Mouse (Mus musculus): ENCODE data around the gene Ntsr2. TPM values are rescaled to one million over a fixed set of nuclear protein-coding genes. Genes with fewer than 3 reads are reported as not detected.
A peak's percentile ranks its signal among the peaks of the same experiment; 100 is the strongest.

Ntsr2 gene
- polyA plus RNA-seq, 1 experiment: not detected

DNA sequence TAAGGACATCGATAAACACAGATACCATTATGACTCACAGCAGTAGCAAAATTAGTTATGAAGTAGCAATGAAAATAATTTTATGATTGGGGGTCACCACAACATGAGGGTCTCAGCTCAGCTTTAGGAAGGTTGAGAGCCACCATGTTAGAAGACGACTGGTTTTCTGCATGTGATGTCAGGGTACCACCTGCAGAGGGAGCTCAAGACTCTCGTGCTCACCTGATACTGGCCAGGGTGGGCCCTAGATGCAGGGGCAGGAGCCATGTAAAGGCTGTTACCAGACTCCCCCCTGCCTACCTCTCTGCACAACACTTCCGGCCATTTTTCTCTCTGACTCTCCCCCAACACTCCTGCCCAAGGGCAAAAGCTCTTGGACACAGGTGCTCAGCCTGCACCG is 11.2 kb upstream of the Ntsr2 start:
- Histone ChIP-seq H3K27ac (ENCODE audit: control insufficient read depth, insufficient read depth, low read depth, low read length, poor library complexity) (no peak overlapping the region), H3K4me1 (ENCODE audit: control insufficient read depth, insufficient read depth, low read length) (no peaks in the 10 kb centered on the region), H3K4me3 (replicated peaks; ENCODE audit: control insufficient read depth, low read depth, low read length) (no peak overlapping the region)
- peak; percentile 36 for TF ChIP-seq CTCF (IDR thresholded peaks at IDR 0.05; ENCODE audit: control insufficient read depth, insufficient read depth, low read length)
- TF ChIP-seq POLR2A (IDR thresholded peaks at IDR 0.05; ENCODE audit: borderline replicate concordance, control insufficient read depth, low read depth, low read length): no peak
- WGBS: 60% methylated on average over 5 of the region's 5 CpGs

DNA sequence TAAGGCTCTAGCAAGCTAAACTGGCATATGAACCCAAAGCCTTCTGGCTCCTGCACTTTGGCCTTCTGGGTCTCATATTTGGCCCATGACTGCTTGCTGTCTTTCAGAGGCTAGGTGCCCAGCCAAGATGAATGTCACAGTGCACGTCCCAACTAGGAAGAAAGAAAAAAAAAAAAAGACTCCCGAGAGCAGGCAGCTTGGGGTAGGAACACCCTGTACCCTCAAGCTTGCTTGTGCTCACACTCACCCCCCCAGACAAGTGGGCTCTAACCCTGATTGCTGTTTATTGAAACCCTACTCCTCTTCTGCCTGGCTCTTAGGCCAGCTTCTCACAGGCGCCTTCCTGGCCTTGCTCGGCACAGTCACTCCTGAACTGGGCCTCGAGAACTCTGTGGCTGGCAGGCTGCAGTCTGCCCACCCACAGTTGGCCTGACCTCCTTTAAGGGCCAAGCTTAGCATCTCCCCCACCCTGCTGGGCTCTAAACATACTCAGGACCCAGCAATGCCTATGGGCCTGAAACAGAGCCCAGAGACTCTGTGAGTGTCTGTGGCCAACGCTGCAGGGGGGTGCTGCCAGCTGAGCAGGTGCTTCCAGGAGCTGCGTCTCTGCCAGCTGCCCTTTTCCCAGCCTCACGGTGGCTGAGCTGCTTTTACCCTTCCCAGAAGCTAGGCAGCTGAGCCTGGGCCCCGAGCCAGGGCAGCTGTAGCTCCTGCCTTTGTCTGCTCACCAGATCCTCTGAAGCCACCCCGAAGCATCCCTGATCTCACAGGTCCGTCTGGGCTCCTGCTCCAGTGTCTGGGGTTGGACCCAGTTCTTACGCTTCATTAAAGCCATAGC is 9.5 kb upstream of the Ntsr2 start:
- no peak overlapping the region for H3K4me3 ChIP-seq (replicated peaks; ENCODE audit: control insufficient read depth, low read depth, low read length)

DNA sequence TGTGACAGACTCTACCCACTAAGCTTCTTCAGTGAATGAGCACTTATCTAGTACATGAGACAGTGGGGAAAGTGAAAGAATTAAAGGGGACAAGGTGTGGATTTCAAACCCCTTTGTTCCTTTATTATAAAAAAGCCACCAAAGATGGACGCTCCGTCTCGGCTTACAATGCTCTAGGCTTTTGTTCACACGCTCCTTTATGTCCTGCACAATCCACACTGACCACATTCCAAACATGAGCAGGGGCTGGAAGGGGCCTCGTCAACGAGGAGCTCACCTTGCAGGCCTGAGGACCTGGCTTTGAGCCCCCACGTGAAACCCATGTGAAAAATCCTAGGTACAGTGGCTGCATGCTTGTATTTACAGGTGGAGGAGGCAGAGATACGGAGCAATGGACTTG is 8.5 kb upstream of the Ntsr2 start:
- Histone ChIP-seq H3K4me1 (ENCODE audit: control insufficient read depth, insufficient read depth, low read length) (no peaks in the 10 kb centered on the region), H3K27ac (ENCODE audit: control insufficient read depth, insufficient read depth, low read depth, low read length, poor library complexity) (no peak overlapping the region), H3K4me3 (replicated peaks; ENCODE audit: control insufficient read depth, low read depth, low read length) (no peak overlapping the region)
- no peak for TF ChIP-seq POLR2A (IDR thresholded peaks at IDR 0.05; ENCODE audit: borderline replicate concordance, control insufficient read depth, low read depth, low read length)
- TF ChIP-seq CTCF (IDR thresholded peaks at IDR 0.05; ENCODE audit: control insufficient read depth, insufficient read depth, low read length): no peak
- 71% methylated on average over 8 of the region's 8 CpGs for WGBS

More for the DNA sequence above, 9.5 kb upstream of the Ntsr2 start:
- TF ChIP-seq POLR2A (IDR thresholded peaks at IDR 0.05; ENCODE audit: borderline replicate concordance, control insufficient read depth, low read depth, low read length) (no peak), CTCF (IDR thresholded peaks at IDR 0.05; ENCODE audit: control insufficient read depth, insufficient read depth, low read length) (no peak)
- WGBS: 66% methylated on average over 12 of the region's 12 CpGs
- Histone ChIP-seq H3K4me1 (ENCODE audit: control insufficient read depth, insufficient read depth, low read length) (no peaks in the 10 kb centered on the region), H3K27ac (ENCODE audit: control insufficient read depth, insufficient read depth, low read depth, low read length, poor library complexity) (no peak overlapping the region)

DNA sequence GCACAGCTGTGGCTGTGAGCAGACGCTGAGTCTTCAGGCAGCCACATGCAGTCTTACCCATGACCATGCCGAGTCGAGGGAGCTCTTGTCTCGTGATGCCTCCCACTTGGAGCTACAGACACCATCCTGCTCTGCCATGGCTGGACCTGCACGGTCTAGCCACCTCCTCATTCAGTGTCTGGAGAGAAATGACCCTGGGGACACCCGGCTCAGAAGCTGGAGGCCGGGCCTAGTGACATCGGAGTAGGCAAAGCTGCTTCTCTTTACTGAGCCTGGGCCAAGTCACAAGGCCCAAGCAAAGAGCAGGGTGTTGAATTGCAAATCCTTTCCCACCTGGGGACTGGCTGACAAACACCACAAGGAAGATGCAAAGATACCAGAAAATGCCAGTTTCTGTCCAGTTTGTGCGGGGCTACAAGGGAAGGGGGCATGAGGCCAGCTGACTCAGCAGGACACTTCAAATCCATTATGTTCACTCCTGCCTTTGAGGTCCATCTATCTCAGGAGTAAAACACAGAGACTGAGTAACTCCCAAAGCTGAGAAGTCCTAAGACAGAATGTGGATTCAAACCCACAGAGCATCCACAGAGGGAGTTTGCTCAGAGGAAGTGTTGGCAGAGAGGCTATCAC is 6.3 kb upstream of the Ntsr2 start:
- no peak for TF ChIP-seq CTCF (IDR thresholded peaks at IDR 0.05; ENCODE audit: control insufficient read depth, insufficient read depth, low read length)
- Histone ChIP-seq H3K27ac (ENCODE audit: control insufficient read depth, insufficient read depth, low read depth, low read length, poor library complexity) (no peak overlapping the region), H3K4me1 (ENCODE audit: control insufficient read depth, insufficient read depth, low read length) (no peaks in the 10 kb centered on the region), H3K4me3 (replicated peaks; ENCODE audit: control insufficient read depth, low read depth, low read length) (no peak overlapping the region)
- WGBS: 61% methylated on average over 9 of the region's 9 CpGs

DNA sequence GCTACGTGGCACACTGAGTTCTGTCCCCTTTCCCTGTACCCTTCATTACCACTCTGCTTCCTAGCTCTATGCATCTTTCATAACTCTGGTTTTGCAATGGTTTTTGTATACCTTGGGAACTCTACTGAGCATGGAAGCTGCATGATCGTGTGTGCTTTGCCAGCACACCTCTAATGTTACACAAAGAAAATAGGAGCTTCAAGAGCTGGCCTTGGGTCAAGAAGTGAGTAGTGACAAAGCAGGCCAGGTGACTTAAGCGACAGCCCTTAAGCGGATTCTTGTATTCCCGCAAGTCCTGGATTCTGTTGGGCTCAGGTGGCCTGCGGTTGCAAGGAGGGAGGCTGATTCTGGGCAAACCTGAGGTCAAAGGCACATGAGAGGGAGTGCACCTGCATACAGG is 4.9 kb upstream of the Ntsr2 start:
- Histone ChIP-seq H3K27ac (ENCODE audit: control insufficient read depth, insufficient read depth, low read depth, low read length, poor library complexity) (no peak overlapping the region), H3K4me1 (ENCODE audit: control insufficient read depth, insufficient read depth, low read length) (no peaks in the 10 kb centered on the region), H3K4me3 (replicated peaks; ENCODE audit: control insufficient read depth, low read depth, low read length) (no peak overlapping the region)
- 83% methylated on average over 6 of the region's 6 CpGs for WGBS
- TF ChIP-seq POLR2A (IDR thresholded peaks at IDR 0.05; ENCODE audit: borderline replicate concordance, control insufficient read depth, low read depth, low read length): no peak
- TF ChIP-seq CTCF (IDR thresholded peaks at IDR 0.05; ENCODE audit: control insufficient read depth, insufficient read depth, low read length): no peak

DNA sequence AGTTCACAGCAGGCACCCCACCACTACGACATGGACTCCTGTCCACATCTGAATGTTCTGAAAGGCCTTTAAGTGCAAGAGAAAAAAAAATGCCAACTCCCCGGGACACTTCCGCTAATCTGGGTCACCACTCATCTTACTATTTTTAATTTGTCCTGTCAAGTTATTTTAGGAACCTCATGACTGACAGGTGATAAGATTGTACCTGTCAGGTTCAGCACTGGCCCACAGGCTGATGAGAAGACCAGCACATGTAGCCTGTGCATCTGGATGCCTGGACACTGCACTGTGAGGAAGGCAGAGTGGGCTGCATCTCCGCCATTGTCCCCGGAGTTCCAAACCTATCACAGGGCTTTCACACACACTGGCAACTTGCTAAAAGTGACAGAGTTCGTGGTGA is 3.4 kb upstream of the Ntsr2 start:
- WGBS: 69% methylated on average over 6 of the region's 6 CpGs
- H3K27ac ChIP-seq (ENCODE audit: control insufficient read depth, insufficient read depth, low read depth, low read length, poor library complexity): no peak overlapping the region
- TF ChIP-seq POLR2A (IDR thresholded peaks at IDR 0.05; ENCODE audit: borderline replicate concordance, control insufficient read depth, low read depth, low read length): no peak
- TF ChIP-seq CTCF (IDR thresholded peaks at IDR 0.05; ENCODE audit: control insufficient read depth, insufficient read depth, low read length): no peak
- H3K4me1 ChIP-seq (ENCODE audit: control insufficient read depth, insufficient read depth, low read length): no peaks in the 10 kb centered on the region
- no peak overlapping the region for H3K4me3 ChIP-seq (replicated peaks; ENCODE audit: control insufficient read depth, low read depth, low read length)

DNA sequence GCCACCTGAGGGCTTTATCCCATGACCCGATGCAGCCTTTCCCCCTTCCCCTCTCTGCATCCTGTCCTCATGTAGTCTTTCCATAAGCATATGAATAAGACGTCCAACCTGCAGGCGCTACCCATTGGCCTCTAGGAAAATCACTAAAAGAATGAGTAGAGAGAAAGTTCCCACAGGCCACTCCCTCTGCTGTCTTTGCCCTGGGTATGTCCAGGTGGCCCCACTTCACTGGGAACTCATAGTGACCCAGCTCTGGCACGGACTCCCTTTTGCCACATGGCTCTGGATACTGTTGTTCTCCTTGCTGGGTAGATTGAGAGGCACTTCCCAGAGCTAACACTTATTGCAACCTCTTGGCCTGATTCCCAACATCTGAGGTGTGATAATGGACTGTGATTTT is 2.4 kb downstream of the Ntsr2 start:
- Histone ChIP-seq H3K4me1 (ENCODE audit: control insufficient read depth, insufficient read depth, low read length) (no peaks in the 10 kb centered on the region), H3K27ac (ENCODE audit: control insufficient read depth, insufficient read depth, low read depth, low read length, poor library complexity) (no peak overlapping the region), H3K4me3 (replicated peaks; ENCODE audit: control insufficient read depth, low read depth, low read length) (no peak overlapping the region)
- 68% methylated on average over 4 of the region's 4 CpGs for WGBS
- TF ChIP-seq CTCF (IDR thresholded peaks at IDR 0.05; ENCODE audit: control insufficient read depth, insufficient read depth, low read length): no peak
- TF ChIP-seq POLR2A (IDR thresholded peaks at IDR 0.05; ENCODE audit: borderline replicate concordance, control insufficient read depth, low read depth, low read length): no peak

DNA sequence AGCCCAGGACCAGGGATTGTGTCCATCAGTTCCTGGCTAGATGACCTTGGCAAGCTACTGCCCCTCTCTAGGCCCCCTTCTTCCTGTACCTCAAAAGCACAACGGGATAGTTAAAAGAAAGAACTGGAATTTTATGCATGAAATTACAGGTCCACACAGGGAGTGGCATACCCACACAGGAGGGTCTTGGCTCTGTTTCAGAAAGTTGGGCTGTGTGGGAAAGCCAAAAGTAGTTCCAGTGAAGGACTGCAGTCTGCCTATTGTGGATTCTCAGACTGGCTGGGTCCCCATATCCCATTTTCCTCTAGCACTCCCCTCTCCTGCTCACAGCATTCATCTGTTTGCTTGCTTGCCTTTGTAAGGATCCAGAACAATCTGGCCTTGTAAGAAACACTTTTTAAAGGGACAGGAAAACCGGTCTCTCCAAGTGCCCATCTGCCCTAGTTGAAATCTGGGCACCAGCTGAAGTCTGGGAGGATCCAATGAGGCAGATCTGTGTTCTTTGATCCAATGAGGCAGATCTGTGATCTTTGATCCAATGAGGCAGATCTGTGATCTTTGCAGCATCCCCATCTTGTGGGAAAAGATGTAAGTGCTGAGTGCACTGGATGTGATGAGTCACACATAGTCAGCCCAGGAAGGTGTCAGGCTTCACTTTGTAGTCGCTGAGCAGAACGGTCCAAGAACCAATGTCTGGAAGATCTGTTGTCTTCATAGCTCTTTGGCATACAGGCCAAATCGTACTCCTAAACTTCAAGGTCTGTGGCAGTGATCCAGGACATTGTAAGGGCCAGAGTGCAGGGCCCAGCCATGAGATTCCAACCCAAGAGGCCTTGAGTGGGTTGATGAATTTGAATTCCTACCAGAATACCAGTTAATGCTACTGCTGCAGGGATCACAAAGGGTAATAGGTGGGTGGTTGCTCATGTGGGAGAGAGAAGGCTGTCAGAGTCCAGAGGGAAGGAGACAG is 4.0 kb downstream of the Ntsr2 start:
- Histone ChIP-seq H3K27ac (ENCODE audit: control insufficient read depth, insufficient read depth, low read depth, low read length, poor library complexity) (no peak overlapping the region), H3K4me1 (ENCODE audit: control insufficient read depth, insufficient read depth, low read length) (no peaks in the 10 kb centered on the region), H3K4me3 (replicated peaks; ENCODE audit: control insufficient read depth, low read depth, low read length) (no peak overlapping the region)
- 58% methylated on average over 5 of the region's 5 CpGs for WGBS
- TF ChIP-seq CTCF (IDR thresholded peaks at IDR 0.05; ENCODE audit: control insufficient read depth, insufficient read depth, low read length) (no peak), POLR2A (IDR thresholded peaks at IDR 0.05; ENCODE audit: borderline replicate concordance, control insufficient read depth, low read depth, low read length) (no peak)
